Mouse (Mus musculus): ENCODE data around the gene Spib. TPM values are rescaled to one million over a fixed set of nuclear protein-coding genes. Genes with fewer than 3 reads are reported as not detected.

The Spib gene
- polyA plus RNA-seq, 1 experiment from 2014 or later, result not detected

GRCm38 (mm10) chr7:44525126-44525832, 6.6 kb downstream of the Spib start:
- WGBS, result 14% methylated on average over 22 of the region's 22 CpGs
- Histone ChIP-seq H3K36me3 (ENCODE audit: control insufficient read depth, insufficient read depth, low read length) (no peaks in the 10 kb centered on the region), H3K9ac (replicated peaks; ENCODE audit: low read depth, low read length) (0 out of 2 replicates have a peak overlapping the region, but pooled peaks have one; percentile 6), H3K27ac (ENCODE audit: low read length) (no peak overlapping the region), H3K27me3 (ENCODE audit: control insufficient read depth, insufficient read depth, low read length) (no peaks in the 10 kb centered on the region), H3K4me1 (ENCODE audit: control insufficient read depth, insufficient read depth, low read length) (no peaks in the 10 kb centered on the region), H3K4me2 (replicated peaks; ENCODE audit: low read depth, low read length) (peak overlapping the region; percentile 10; the same call in 1 of the 2 replicates), H3K4me3 (ENCODE audit: low read depth, low read length) (no peak overlapping the region), H3K9me3 (ENCODE audit: control insufficient read depth, low read depth, low read length) (no peaks in the 10 kb centered on the region)
- no peak for ATAC-seq (ENCODE audit: insufficient number of reproducible peaks, insufficient read depth, low FRiP score, low read depth)

DNA sequence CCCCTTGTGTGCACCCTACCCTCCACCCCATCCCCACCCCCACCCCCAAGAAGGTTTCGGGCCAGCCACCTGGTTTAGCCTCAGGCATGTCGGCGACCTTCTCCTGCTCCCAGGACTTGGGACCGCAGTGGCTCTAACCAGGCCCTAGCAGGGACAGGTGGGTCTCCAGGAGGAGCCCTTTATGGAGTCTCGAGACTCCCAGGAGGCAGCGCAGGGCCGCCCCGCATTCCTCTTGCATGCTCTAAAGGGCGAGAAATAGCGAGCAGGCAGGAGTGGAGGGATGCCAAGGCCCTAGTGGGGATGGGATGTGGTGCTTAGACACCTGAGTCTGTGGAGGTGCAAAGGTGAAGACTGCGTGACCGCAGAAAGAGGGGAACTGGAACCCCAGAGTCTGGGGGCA, 7.4 kb downstream of the Spib start, which contains the start of gene Mybpc2:
TSS of gene Mybpc2 (minus strand) at position 155 of the 400 bp plus-strand sequence.
- 0 out of 2 replicates have a peak within 1 kb of the TSS, but pooled peaks have one; percentile 6 for H3K9ac ChIP-seq (replicated peaks; ENCODE audit: low read depth, low read length)
- no peak within 1 kb of the TSS for H3K4me3 ChIP-seq (ENCODE audit: low read depth, low read length)
- no peaks in the 10 kb centered on the region for H3K27me3 ChIP-seq (ENCODE audit: control insufficient read depth, insufficient read depth, low read length)

DNA sequence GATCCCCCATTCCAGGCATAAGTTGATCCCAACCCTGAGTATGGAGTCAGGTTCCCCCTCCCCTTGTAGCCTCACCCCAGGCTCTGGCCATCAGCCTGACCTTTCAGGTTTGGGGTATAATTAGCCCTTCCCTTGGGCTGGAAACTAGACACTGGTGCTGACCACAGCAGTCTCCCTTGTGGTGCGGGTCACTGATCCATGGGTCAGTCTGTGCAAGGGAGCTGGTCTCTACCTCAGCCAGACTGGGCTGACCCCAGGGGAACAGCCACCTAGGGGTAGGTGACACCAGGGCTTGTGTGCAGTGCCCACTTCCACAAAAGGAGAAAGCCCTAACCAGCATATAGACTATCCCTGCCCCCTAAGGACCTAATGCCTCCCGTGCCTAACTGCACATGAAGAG, 8.8 kb downstream of the Spib start:
- Histone ChIP-seq H3K27ac (ENCODE audit: low read length) (no peak overlapping the region), H3K4me1 (ENCODE audit: control insufficient read depth, insufficient read depth, low read length) (no peaks in the 10 kb centered on the region), H3K9ac (replicated peaks; ENCODE audit: low read depth, low read length) (no peak overlapping the region), H3K4me3 (ENCODE audit: low read depth, low read length) (no peak overlapping the region), H3K27me3 (ENCODE audit: control insufficient read depth, insufficient read depth, low read length) (no peaks in the 10 kb centered on the region), H3K4me2 (replicated peaks; ENCODE audit: low read depth, low read length) (no peak overlapping the region), H3K36me3 (ENCODE audit: control insufficient read depth, insufficient read depth, low read length) (no peaks in the 10 kb centered on the region), H3K9me3 (ENCODE audit: control insufficient read depth, low read depth, low read length) (no peaks in the 10 kb centered on the region)
- no peak for ATAC-seq (ENCODE audit: insufficient number of reproducible peaks, insufficient read depth, low FRiP score, low read depth)
- 81% methylated on average over 2 of the region's 2 CpGs for WGBS

More for the DNA sequence above, 7.4 kb downstream of the Spib start, which contains the start of gene Mybpc2:
- Histone ChIP-seq H3K9me3 (ENCODE audit: control insufficient read depth, low read depth, low read length) (no peaks in the 10 kb centered on the region), H3K4me1 (ENCODE audit: control insufficient read depth, insufficient read depth, low read length) (no peaks in the 10 kb centered on the region), H3K27ac (ENCODE audit: low read length) (no peak within 1 kb of the TSS), H3K4me2 (replicated peaks; ENCODE audit: low read depth, low read length) (peak within 1 kb of the TSS; percentile 10; the same call in 1 of the 2 replicates), H3K36me3 (ENCODE audit: control insufficient read depth, insufficient read depth, low read length) (no peaks in the 10 kb centered on the region)
- ATAC-seq (ENCODE audit: insufficient number of reproducible peaks, insufficient read depth, low FRiP score, low read depth), result no peak
- WGBS, result 33% methylated on average over 12 of the region's 12 CpGs

- H3K36me3 ChIP-seq (ENCODE audit: control insufficient read depth, insufficient read depth, low read length), result no peaks in the 10 kb centered on the region
- H3K27ac ChIP-seq (ENCODE audit: low read length), result no peak overlapping the region
- H3K27me3 ChIP-seq (ENCODE audit: control insufficient read depth, insufficient read depth, low read length), result no peaks in the 10 kb centered on the region
- no peak overlapping the region for H3K9ac ChIP-seq (replicated peaks; ENCODE audit: low read depth, low read length)
- WGBS, result 2% methylated on average over 20 of the region's 20 CpGs
- H3K4me2 ChIP-seq (replicated peaks; ENCODE audit: low read depth, low read length), result peak overlapping the region; percentile 17; the same call in 1 of the 2 replicates
- ATAC-seq (ENCODE audit: insufficient number of reproducible peaks, insufficient read depth, low FRiP score, low read depth), result no peak
- no peaks in the 10 kb centered on the region for H3K9me3 ChIP-seq (ENCODE audit: control insufficient read depth, low read depth, low read length)
- no peak overlapping the region for H3K4me3 ChIP-seq (ENCODE audit: low read depth, low read length)
- no peaks in the 10 kb centered on the region for H3K4me1 ChIP-seq (ENCODE audit: control insufficient read depth, insufficient read depth, low read length)
These were observed 10.2 kb downstream of the Spib start for GRCm38 (mm10) chr7:44521710-44522109.

DNA sequence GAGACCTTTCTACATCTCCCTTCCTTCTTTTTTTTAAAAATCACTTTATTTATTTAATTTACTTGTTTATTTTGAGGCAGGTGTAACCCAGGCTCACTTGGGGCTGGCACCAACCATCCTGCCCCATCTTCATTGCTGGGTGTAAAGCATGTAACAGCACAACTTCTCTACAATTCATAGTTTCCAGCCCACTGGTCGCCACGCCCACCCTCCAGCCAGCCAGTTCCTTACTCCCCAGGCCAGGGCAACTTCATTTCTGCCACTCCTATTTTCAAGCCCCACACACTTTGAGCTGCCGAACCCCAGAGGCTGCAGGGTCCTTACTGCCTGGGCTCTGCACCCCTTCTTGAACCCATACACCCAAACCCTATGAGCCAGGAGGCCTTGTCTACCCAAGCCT, 10.9 kb downstream of the Spib start:
- no peak overlapping the region for H3K27ac ChIP-seq (ENCODE audit: low read length)
- no peak overlapping the region for H3K4me2 ChIP-seq (replicated peaks; ENCODE audit: low read depth, low read length)
- WGBS, result 72% methylated on average over 3 of the region's 3 CpGs
- no peak for ATAC-seq (ENCODE audit: insufficient number of reproducible peaks, insufficient read depth, low FRiP score, low read depth)
- no peaks in the 10 kb centered on the region for H3K27me3 ChIP-seq (ENCODE audit: control insufficient read depth, insufficient read depth, low read length)
- H3K36me3 ChIP-seq (ENCODE audit: control insufficient read depth, insufficient read depth, low read length), result no peaks in the 10 kb centered on the region
- H3K9ac ChIP-seq (replicated peaks; ENCODE audit: low read depth, low read length), result no peak overlapping the region
- no peaks in the 10 kb centered on the region for H3K4me1 ChIP-seq (ENCODE audit: control insufficient read depth, insufficient read depth, low read length)
- no peaks in the 10 kb centered on the region for H3K9me3 ChIP-seq (ENCODE audit: control insufficient read depth, low read depth, low read length)
- H3K4me3 ChIP-seq (ENCODE audit: low read depth, low read length), result no peak overlapping the region

GRCm38 (mm10) chr7:44519240-44519913, 12.5 kb downstream of the Spib start:
- H3K27ac ChIP-seq (ENCODE audit: low read length), result no peak overlapping the region
- no peak overlapping the region for H3K9ac ChIP-seq (replicated peaks; ENCODE audit: low read depth, low read length)
- 67% methylated on average over 9 of the region's 9 CpGs for WGBS
- no peaks in the 10 kb centered on the region for H3K27me3 ChIP-seq (ENCODE audit: control insufficient read depth, insufficient read depth, low read length)
- H3K4me1 ChIP-seq (ENCODE audit: control insufficient read depth, insufficient read depth, low read length), result no peaks in the 10 kb centered on the region
- ATAC-seq (ENCODE audit: insufficient number of reproducible peaks, insufficient read depth, low FRiP score, low read depth), result no peak
- H3K9me3 ChIP-seq (ENCODE audit: control insufficient read depth, low read depth, low read length), result no peaks in the 10 kb centered on the region
- no peak overlapping the region for H3K4me2 ChIP-seq (replicated peaks; ENCODE audit: low read depth, low read length)
- no peaks in the 10 kb centered on the region for H3K36me3 ChIP-seq (ENCODE audit: control insufficient read depth, insufficient read depth, low read length)
- H3K4me3 ChIP-seq (ENCODE audit: low read depth, low read length), result no peak overlapping the region

- ATAC-seq (ENCODE audit: insufficient number of reproducible peaks, insufficient read depth, low FRiP score, low read depth), result no peak
- Histone ChIP-seq H3K36me3 (ENCODE audit: control insufficient read depth, insufficient read depth, low read length) (no peaks in the 10 kb centered on the region), H3K4me3 (ENCODE audit: low read depth, low read length) (no peak overlapping the region), H3K4me1 (ENCODE audit: control insufficient read depth, insufficient read depth, low read length) (no peaks in the 10 kb centered on the region), H3K9ac (replicated peaks; ENCODE audit: low read depth, low read length) (no peak overlapping the region), H3K9me3 (ENCODE audit: control insufficient read depth, low read depth, low read length) (no peaks in the 10 kb centered on the region), H3K4me2 (replicated peaks; ENCODE audit: low read depth, low read length) (no peak overlapping the region), H3K27me3 (ENCODE audit: control insufficient read depth, insufficient read depth, low read length) (no peaks in the 10 kb centered on the region), H3K27ac (ENCODE audit: low read length) (no peak overlapping the region)
These were observed 24.4 kb downstream of the Spib start for GRCm38 (mm10) chr7:44507491-44507890.

GRCm38 (mm10) chr7:44501563-44502115, 30.2 kb downstream of the Spib start:
- ATAC-seq (ENCODE audit: insufficient number of reproducible peaks, insufficient read depth, low FRiP score, low read depth), result no peak
- no peak overlapping the region for H3K27ac ChIP-seq (ENCODE audit: low read length)
- H3K9ac ChIP-seq (replicated peaks; ENCODE audit: low read depth, low read length), result no peak overlapping the region
- no peak overlapping the region for H3K4me2 ChIP-seq (replicated peaks; ENCODE audit: low read depth, low read length)
- no peaks in the 10 kb centered on the region for H3K36me3 ChIP-seq (ENCODE audit: control insufficient read depth, insufficient read depth, low read length)
- no peak overlapping the region for H3K4me3 ChIP-seq (ENCODE audit: low read depth, low read length)
- WGBS, result 40% methylated on average over 5 of the region's 5 CpGs
- H3K4me1 ChIP-seq (ENCODE audit: control insufficient read depth, insufficient read depth, low read length), result peaks cover 7% of the 10 kb centered on the region; the same call in 1 of the 2 replicates
- H3K9me3 ChIP-seq (ENCODE audit: control insufficient read depth, low read depth, low read length), result no peaks in the 10 kb centered on the region
- no peaks in the 10 kb centered on the region for H3K27me3 ChIP-seq (ENCODE audit: control insufficient read depth, insufficient read depth, low read length)
